Mouse (Mus musculus): ENCODE results near the gene Uap1l1. TPM values are rescaled to one million over a fixed set of nuclear protein-coding genes. Genes with fewer than 3 reads are reported as not detected.

Uap1l1 gene
- polyA plus RNA-seq, 1 experiment = 65.3 TPM

GRCm38 (mm10) chr2:25328440-25328839 lies 37.0 kb downstream of the Uap1l1 start:
- Histone ChIP-seq H3K4me3 (replicated peaks; ENCODE audit: extremely low read depth, low read depth, low read length) (no peak overlapping the region), H3K4me1 (ENCODE audit: control insufficient read depth, insufficient read depth, low read length) (peaks cover 4% of the 10 kb centered on the region; the same call in 1 of the 2 replicates)
- TF ChIP-seq POLR2A (IDR thresholded peaks at IDR 0.05; ENCODE audit: borderline replicate concordance, extremely low read depth, low read depth, low read length) = no peak
- peak; percentile 37 for TF ChIP-seq CTCF (IDR thresholded peaks at IDR 0.05; ENCODE audit: insufficient read depth, low read length)
- DNase-seq = no peak
- 40% methylated on average over 7 of the region's 7 CpGs for WGBS

GRCm38 (mm10) chr2:25326036-25326435 lies 39.4 kb downstream of the Uap1l1 start:
- H3K4me3 ChIP-seq (replicated peaks; ENCODE audit: extremely low read depth, low read depth, low read length) = no peak overlapping the region
- H3K4me1 ChIP-seq (ENCODE audit: control insufficient read depth, insufficient read depth, low read length) = no peaks in the 10 kb centered on the region
- DNase-seq = no peak
- WGBS = 73% methylated on average over 2 of the region's 2 CpGs
- no peak for TF ChIP-seq CTCF (IDR thresholded peaks at IDR 0.05; ENCODE audit: insufficient read depth, low read length)
- TF ChIP-seq POLR2A (IDR thresholded peaks at IDR 0.05; ENCODE audit: borderline replicate concordance, extremely low read depth, low read depth, low read length) = no peak

DNA sequence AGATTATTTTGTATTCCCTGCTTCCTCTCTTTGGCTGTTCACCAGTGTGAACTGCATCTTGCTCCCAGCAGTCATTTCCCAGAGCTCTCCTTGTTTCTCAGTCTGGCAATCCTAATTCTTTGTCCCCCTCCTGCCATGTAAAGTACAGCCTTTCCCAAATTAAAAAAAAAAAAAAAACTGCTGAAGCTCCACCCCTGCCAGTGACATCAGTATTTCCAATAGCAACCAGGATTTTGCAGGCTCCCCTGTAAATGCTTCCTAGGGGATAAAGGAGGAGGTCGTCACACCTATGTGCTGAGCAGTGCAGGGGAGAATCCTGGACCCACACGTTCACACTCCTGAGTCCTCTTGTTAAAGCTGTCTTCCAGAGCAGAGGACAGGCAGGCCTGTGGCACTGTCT lies 45.4 kb downstream of the Uap1l1 start:
- WGBS = 28% methylated on average over 2 of the region's 2 CpGs
- DNase-seq = no peak
- no peak for TF ChIP-seq POLR2A (IDR thresholded peaks at IDR 0.05; ENCODE audit: borderline replicate concordance, extremely low read depth, low read depth, low read length)
- no peak for TF ChIP-seq CTCF (IDR thresholded peaks at IDR 0.05; ENCODE audit: insufficient read depth, low read length)
- Histone ChIP-seq H3K4me1 (ENCODE audit: control insufficient read depth, insufficient read depth, low read length) (no peaks in the 10 kb centered on the region), H3K4me3 (replicated peaks; ENCODE audit: extremely low read depth, low read depth, low read length) (no peak overlapping the region)

GRCm38 (mm10) chr2:25318971-25319773 lies 46.3 kb downstream of the Uap1l1 start, which contains the start of gene Grin1:
TSS of gene Grin1 (minus strand) at chr2:25319187.
- Histone ChIP-seq H3K4me1 (ENCODE audit: control insufficient read depth, insufficient read depth, low read length) (no peaks in the 10 kb centered on the region), H3K4me3 (replicated peaks; ENCODE audit: extremely low read depth, low read depth, low read length) (no peak within 1 kb of the TSS)
- DNase-seq = peak; percentile 55
- no peak for TF ChIP-seq CTCF (IDR thresholded peaks at IDR 0.05; ENCODE audit: insufficient read depth, low read length)
- TF ChIP-seq POLR2A (IDR thresholded peaks at IDR 0.05; ENCODE audit: borderline replicate concordance, extremely low read depth, low read depth, low read length) = no peak
- 10% methylated on average over 58 of the region's 58 CpGs for WGBS

DNA sequence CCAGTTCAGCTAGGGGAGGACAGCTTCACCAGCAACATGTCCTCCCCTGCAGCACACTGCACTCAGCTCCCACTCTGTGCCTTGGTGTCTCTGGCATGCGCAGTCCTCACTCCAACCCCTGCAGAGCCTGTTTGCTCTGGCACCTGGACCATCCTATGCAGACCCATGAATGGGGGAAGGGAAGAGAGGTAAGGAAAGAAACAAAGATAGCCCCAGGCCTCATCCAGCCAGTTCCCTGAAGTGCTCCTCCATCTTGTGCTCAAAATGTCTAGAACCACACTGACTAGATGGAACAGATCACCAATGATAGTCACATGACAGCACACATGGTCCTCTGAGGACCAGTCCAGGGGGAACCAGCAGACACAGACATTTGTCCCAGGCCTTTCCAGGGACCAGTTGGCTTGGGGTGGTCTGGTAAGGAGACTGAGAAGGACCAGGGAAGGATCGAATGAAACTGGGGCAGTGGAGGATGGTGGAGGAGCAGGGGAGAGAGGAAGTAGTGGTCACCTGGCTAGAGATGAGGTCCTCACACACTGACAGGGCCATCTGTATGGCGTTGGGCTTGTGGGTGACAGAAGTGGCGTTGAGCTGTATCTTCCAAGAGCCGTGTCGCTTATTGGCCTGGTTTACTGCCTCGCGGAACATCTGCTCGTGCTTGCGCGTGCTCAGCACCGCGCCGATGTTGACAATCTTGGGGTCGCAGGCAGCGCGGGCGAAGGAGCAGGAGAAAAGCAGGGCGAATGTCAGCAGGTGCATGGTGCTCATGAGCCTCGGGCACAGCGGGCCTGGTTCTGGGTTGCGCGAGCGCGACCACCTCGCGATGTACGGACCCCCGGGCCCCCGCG lies 47.1 kb downstream of the Uap1l1 start:
- Histone ChIP-seq H3K4me1 (ENCODE audit: control insufficient read depth, insufficient read depth, low read length) (no peaks in the 10 kb centered on the region), H3K4me3 (replicated peaks; ENCODE audit: extremely low read depth, low read depth, low read length) (no peak overlapping the region)
- TF ChIP-seq POLR2A (IDR thresholded peaks at IDR 0.05; ENCODE audit: borderline replicate concordance, extremely low read depth, low read depth, low read length) = no peak
- no peak for TF ChIP-seq CTCF (IDR thresholded peaks at IDR 0.05; ENCODE audit: insufficient read depth, low read length)
- WGBS = 8% methylated on average over 31 of the region's 31 CpGs
- no peak for DNase-seq

DNA sequence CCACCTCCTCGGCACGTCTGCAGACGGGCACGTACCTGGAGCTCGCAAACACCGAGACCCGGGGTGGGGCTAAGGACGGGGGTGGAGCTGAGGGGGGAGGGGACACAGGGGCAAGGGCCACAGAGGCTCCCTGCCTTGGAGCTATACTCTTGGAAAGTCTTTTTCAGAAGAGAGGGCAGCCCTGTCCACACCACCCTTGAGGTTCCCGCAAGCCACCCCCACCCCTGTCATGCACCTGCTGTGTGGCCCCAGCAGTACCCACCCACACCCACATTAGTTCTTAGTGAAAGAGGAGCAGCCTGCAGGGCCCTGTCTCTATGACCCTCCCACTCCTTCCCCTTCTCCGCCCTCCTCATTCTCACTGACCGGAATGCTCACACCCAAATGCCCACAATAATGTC lies 54.0 kb downstream of the Uap1l1 start:
- H3K4me1 ChIP-seq (ENCODE audit: control insufficient read depth, insufficient read depth, low read length) = no peaks in the 10 kb centered on the region
- TF ChIP-seq CTCF (IDR thresholded peaks at IDR 0.05; ENCODE audit: insufficient read depth, low read length) = no peak
- TF ChIP-seq POLR2A (IDR thresholded peaks at IDR 0.05; ENCODE audit: borderline replicate concordance, extremely low read depth, low read depth, low read length) = no peak
- no peak overlapping the region for H3K4me3 ChIP-seq (replicated peaks; ENCODE audit: extremely low read depth, low read depth, low read length)
- 6% methylated on average over 11 of the region's 11 CpGs for WGBS
- no peak for DNase-seq

DNA sequence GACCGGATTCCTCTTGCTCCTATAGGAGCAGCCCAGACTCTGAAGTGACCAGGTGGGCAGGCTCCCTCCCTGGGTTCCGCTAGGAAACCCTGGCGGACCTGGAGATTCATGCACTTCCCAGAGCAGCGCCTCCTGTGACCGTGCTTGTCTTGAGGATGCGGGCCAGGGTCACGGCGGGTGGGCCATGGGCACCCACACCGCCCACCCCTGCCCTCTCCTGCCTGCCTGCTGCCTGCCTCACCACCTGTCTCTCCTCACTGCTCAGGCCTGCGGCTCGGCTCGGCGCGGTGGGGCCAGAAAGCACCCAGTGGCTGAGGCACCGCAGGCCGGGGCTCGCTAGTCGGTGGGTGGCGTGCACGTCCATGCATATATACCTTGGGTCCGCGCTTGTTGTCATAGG lies 54.5 kb downstream of the Uap1l1 start:
- 2% methylated on average over 22 of the region's 22 CpGs for WGBS
- H3K4me3 ChIP-seq (replicated peaks; ENCODE audit: extremely low read depth, low read depth, low read length) = no peak overlapping the region
- no peak for DNase-seq
- no peaks in the 10 kb centered on the region for H3K4me1 ChIP-seq (ENCODE audit: control insufficient read depth, insufficient read depth, low read length)
- no peak for TF ChIP-seq POLR2A (IDR thresholded peaks at IDR 0.05; ENCODE audit: borderline replicate concordance, extremely low read depth, low read depth, low read length)
- no peak for TF ChIP-seq CTCF (IDR thresholded peaks at IDR 0.05; ENCODE audit: insufficient read depth, low read length)

GRCm38 (mm10) chr2:25310180-25310579 lies 55.3 kb downstream of the Uap1l1 start:
- DNase-seq = no peak
- Histone ChIP-seq H3K4me1 (ENCODE audit: control insufficient read depth, insufficient read depth, low read length) (0 out of 2 replicates have a peak, but pooled peaks cover 1% of the 10 kb centered on the region), H3K4me3 (replicated peaks; ENCODE audit: extremely low read depth, low read depth, low read length) (no peak overlapping the region)
- WGBS = 52% methylated on average over 10 of the region's 10 CpGs
- TF ChIP-seq POLR2A (IDR thresholded peaks at IDR 0.05; ENCODE audit: borderline replicate concordance, extremely low read depth, low read depth, low read length) = no peak
- no peak for TF ChIP-seq CTCF (IDR thresholded peaks at IDR 0.05; ENCODE audit: insufficient read depth, low read length)

Other genes with a start within 250 kb of the Uap1l1 start
- gene Nrarp, start 184.9 kb downstream of the Uap1l1 start, polyA plus RNA-seq (2012; rRNA removed) = 46.0 and 69.2 TPM in 2 replicates
- gene Tor4a, start 168.8 kb downstream of the Uap1l1 start, polyA plus RNA-seq (2012; rRNA removed) = 52.8 and 54.9 TPM in 2 replicates
- 58.0 and 94.5 TPM in 2 replicates for gene Nelfb, start 154.2 kb downstream of the Uap1l1 start, polyA plus RNA-seq (2012; rRNA removed)
- gene Stpg3, start 151.0 kb downstream of the Uap1l1 start, polyA plus RNA-seq (2012; rRNA removed) = not detected in 2 replicates
- gene Fam166a, start 146.9 kb downstream of the Uap1l1 start, polyA plus RNA-seq (2012; rRNA removed) = 0.17 TPM in 1 of 2 replicates, not detected in the other
- gene Tubb4b, start 141.0 kb downstream of the Uap1l1 start, polyA plus RNA-seq (2012; rRNA removed) = 490 and 623 TPM in 2 replicates
- not detected in 2 replicates for gene Slc34a3, start 131.3 kb downstream of the Uap1l1 start, polyA plus RNA-seq (2012; rRNA removed)
- gene Rnf224, start 128.9 kb downstream of the Uap1l1 start, polyA plus RNA-seq (2012; rRNA removed) = 0.76 TPM in 1 of 2 replicates, not detected in the other
- gene Rnf208, start 123.4 kb downstream of the Uap1l1 start, polyA plus RNA-seq (2012; rRNA removed) = 14.1 and 28.6 TPM in 2 replicates
- gene Cysrt1, start 123.2 kb downstream of the Uap1l1 start, polyA plus RNA-seq (2012; rRNA removed) = 120 TPM in 1 of 2 replicates, not detected in the other
- 15.0 and 20.9 TPM in 2 replicates for gene AL732309.1, start 118.8 kb downstream of the Uap1l1 start, polyA plus RNA-seq (2012; rRNA removed)
- 53.5 and 54.5 TPM in 2 replicates for gene Tmem203, start 110.2 kb downstream of the Uap1l1 start, polyA plus RNA-seq (2012; rRNA removed)
- gene Tprn, start 103.1 kb downstream of the Uap1l1 start, polyA plus RNA-seq (2012; rRNA removed) = 17.4 and 24.3 TPM in 2 replicates
- gene Ssna1, start 93.2 kb downstream of the Uap1l1 start, polyA plus RNA-seq (2012; rRNA removed) = 41.6 and 49.5 TPM in 2 replicates
- gene Anapc2, start 93.2 kb downstream of the Uap1l1 start, polyA plus RNA-seq (2012; rRNA removed) = 82.1 and 133 TPM in 2 replicates
- gene Tmem210, start 77.5 kb downstream of the Uap1l1 start, polyA plus RNA-seq (2012; rRNA removed) = 0.40 TPM in 1 of 2 replicates, not detected in the other
- gene Lrrc26, start 75.8 kb downstream of the Uap1l1 start, polyA plus RNA-seq (2012; rRNA removed) = 52.8 and 59.6 TPM in 2 replicates
- 0.46 and 0.52 TPM in 2 replicates for gene Grin1, start 46.5 kb downstream of the Uap1l1 start, polyA plus RNA-seq (2012; rRNA removed)
- 14.4 and 18.1 TPM in 2 replicates for gene Man1b1, start 33.3 kb downstream of the Uap1l1 start, polyA plus RNA-seq (2012; rRNA removed)
- 33.6 and 36.4 TPM in 2 replicates for gene Dpp7, start 9.3 kb downstream of the Uap1l1 start, polyA plus RNA-seq (2012; rRNA removed)
- 5.5 and 6.3 TPM in 2 replicates for gene Sapcd2, start 6.6 kb upstream of the Uap1l1 start, polyA plus RNA-seq (2012; rRNA removed)
- gene Entpd2, start 30.2 kb upstream of the Uap1l1 start, polyA plus RNA-seq (2012; rRNA removed) = 18.4 and 18.6 TPM in 2 replicates
- gene Npdc1, start 33.7 kb upstream of the Uap1l1 start, polyA plus RNA-seq (2012; rRNA removed) = 166 and 185 TPM in 2 replicates
- 2.1 and 3.0 TPM in 2 replicates for gene Fut7, start 57.6 kb upstream of the Uap1l1 start, polyA plus RNA-seq (2012; rRNA removed)
- gene Abca2, start 63.0 kb upstream of the Uap1l1 start, polyA plus RNA-seq (2012; rRNA removed) = 52.4 and 61.5 TPM in 2 replicates
- gene Clic3, start 91.2 kb upstream of the Uap1l1 start, polyA plus RNA-seq (2012; rRNA removed) = 1,602 and 1,847 TPM in 2 replicates
- 74.6 and 76.0 TPM in 2 replicates for gene Paxx, start 95.4 kb upstream of the Uap1l1 start, polyA plus RNA-seq (2012; rRNA removed)
- gene Ptgds, start 104.4 kb upstream of the Uap1l1 start, polyA plus RNA-seq (2012; rRNA removed) = 0.62 and 0.80 TPM in 2 replicates
- not detected in 2 replicates for gene Lcn12, start 128.2 kb upstream of the Uap1l1 start, polyA plus RNA-seq (2012; rRNA removed)
- 23.1 and 37.4 TPM in 2 replicates for gene Fbxw5, start 135.1 kb upstream of the Uap1l1 start, polyA plus RNA-seq (2012; rRNA removed)
- 2.5 and 2.7 TPM in 2 replicates for gene C8g, start 136.0 kb upstream of the Uap1l1 start, polyA plus RNA-seq (2012; rRNA removed)
- gene Traf2, start 181.3 kb upstream of the Uap1l1 start, polyA plus RNA-seq (2012; rRNA removed) = 13.8 and 16.2 TPM in 2 replicates
- 94.0 and 106 TPM in 2 replicates for gene Edf1, start 192.2 kb upstream of the Uap1l1 start, polyA plus RNA-seq (2012; rRNA removed)
- gene Mamdc4, start 209.2 kb upstream of the Uap1l1 start, polyA plus RNA-seq (2012; rRNA removed) = 10.2 and 11.5 TPM in 2 replicates
- gene Phpt1, start 209.5 kb upstream of the Uap1l1 start, polyA plus RNA-seq (2012; rRNA removed) = 32.7 and 59.6 TPM in 2 replicates
- 0.31 and 0.34 TPM in 2 replicates for gene Ajm1, start 216.1 kb upstream of the Uap1l1 start, polyA plus RNA-seq (2012; rRNA removed)
- gene Rabl6, start 242.8 kb upstream of the Uap1l1 start, polyA plus RNA-seq (2012; rRNA removed) = 53.4 and 62.2 TPM in 2 replicates